ENCODE assay signal across 21 mouse cellular contexts in the genomic region with DNA sequence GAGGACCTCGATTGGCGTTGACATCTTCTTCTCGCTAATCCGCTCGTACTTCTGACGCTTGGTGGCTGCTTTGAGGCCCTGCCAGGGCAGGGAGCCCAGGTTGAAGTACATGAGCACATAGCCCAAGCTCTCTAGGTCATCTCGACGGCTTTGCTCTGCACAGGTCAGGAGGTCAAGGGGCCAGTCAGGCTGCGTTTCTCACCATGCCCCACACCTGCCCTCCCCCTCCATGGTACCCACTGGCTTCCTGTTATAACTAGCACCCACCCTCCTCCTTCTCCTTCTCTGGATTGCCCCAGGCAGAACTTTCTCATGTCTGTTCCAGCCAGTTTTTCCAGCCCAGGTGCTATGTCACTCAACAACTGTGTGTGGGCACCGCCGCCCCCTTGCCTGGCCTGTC. TPM values are rescaled to one million over a fixed set of nuclear protein-coding genes. Genes with fewer than 3 reads are reported as not detected.
DNase-seq lines count a peak whose midpoint lies in the region; ATAC-seq and TF ChIP-seq lines count a peak whose summit lies in the region.
"Had no signal": no experiment of that assay in that cellular context is flagged by ENCODE, and none has a peak within 500 bp of the region (broad histone marks: within the 10 kb centered on the region; RNA-seq: fewer than 3 reads in every experiment).

No protein-coding gene starts in this region.

- WGBS in lung, postnatal 0 days: 56% methylated on average over 11 of the region's 11 CpGs

- no peak overlapping the region for H3K27ac ChIP-seq in lung, postnatal 0 days (ENCODE audit: low read length)
- H3K27ac ChIP-seq: embryonic facial prominence, embryonic 12.5 days; hindbrain, embryonic 13.5 days; intestine, embryonic 15.5 days; liver, embryonic 13.5 days; midbrain, embryonic 13.5 days had no signal

- no peak for TF ChIP-seq CTCF in lung, postnatal 0 days (IDR thresholded peaks at IDR 0.05)

- no peaks in the 10 kb centered on the region for H3K4me1 ChIP-seq in lung, postnatal 0 days (ENCODE audit: insufficient read depth, low read depth, low read length)
- H3K4me1 ChIP-seq: embryonic facial prominence, embryonic 12.5 days; intestine, embryonic 15.5 days; midbrain, embryonic 13.5 days had no signal

- H3K27me3 ChIP-seq in lung, postnatal 0 days (replicated peaks; ENCODE audit: insufficient read depth, low read length): no peaks in the 10 kb centered on the region
- H3K27me3 ChIP-seq: CH12.LX; embryonic facial prominence, embryonic 12.5 days; hindbrain, embryonic 13.5 days; intestine, embryonic 15.5 days; liver, embryonic 13.5 days; midbrain, embryonic 13.5 days had no signal

- DNase-seq in heart, adult 11 months: peak; percentile 90
- no peak for DNase-seq in heart, postnatal 14 days
- peak; percentile 54 for DNase-seq in kidney, adult 18-20 months
- peak; percentile 71 for DNase-seq in kidney, postnatal 14 days
- peak; percentile 65 for DNase-seq in lung, postnatal 0 days (ENCODE audit: low spot score)
- no peak for DNase-seq in adrenal gland, adult 8-10 months
- DNase-seq in natural killer cell, adult 2 months (ENCODE audit: low spot score in 2 of 2): no peak
- DNase-seq in layer of hippocampus, adult 8-10 months (ENCODE audit: low spot score in 2 of 2): no peak
- DNase-seq: adrenal gland, adult 2 months; cerebellum, adult 11-12 months; cerebellum, postnatal 36 days; liver, embryonic 13.5 days; retina, postnatal 1 day; right cerebral cortex, postnatal 4 days; thymus, adult 2 months had no signal

- peaks cover 61% of the 10 kb centered on the region for H3K36me3 ChIP-seq in lung, postnatal 0 days (ENCODE audit: insufficient read depth, low read length)

- TF ChIP-seq EP300 in lung, postnatal 0 days (IDR thresholded peaks at IDR 0.05): no peak

- no peak overlapping the region for H3K4me3 ChIP-seq in lung, postnatal 0 days (ENCODE audit: low read depth, low read length)
- H3K4me3 ChIP-seq: embryonic facial prominence, embryonic 12.5 days; hindbrain, embryonic 13.5 days; intestine, embryonic 15.5 days; liver, embryonic 13.5 days; midbrain, embryonic 13.5 days; myocyte had no signal

- intact Hi-C loops in heart, postnatal 14 days (cut with DNase I): no loop called here

- H3K9ac ChIP-seq in lung, postnatal 0 days (replicated peaks; ENCODE audit: low read depth): no peak overlapping the region
- H3K9ac ChIP-seq: embryonic facial prominence, embryonic 12.5 days; hindbrain, embryonic 13.5 days; intestine, embryonic 15.5 days; liver, embryonic 13.5 days; midbrain, embryonic 13.5 days had no signal

- H3K9me3 ChIP-seq in lung, postnatal 0 days (ENCODE audit: low read length): no peaks in the 10 kb centered on the region
- H3K9me3 ChIP-seq: embryonic facial prominence, embryonic 12.5 days; hindbrain, embryonic 13.5 days; intestine, embryonic 15.5 days; liver, embryonic 13.5 days; midbrain, embryonic 13.5 days had no signal

- peak; percentile 77 for ATAC-seq in lung, postnatal 0 days
- ATAC-seq: intestine, embryonic 15.5 days; midbrain, embryonic 13.5 days had no signal

- H3K4me2 ChIP-seq in lung, postnatal 0 days (replicated peaks; ENCODE audit: low read depth, low read length): no peak overlapping the region
- H3K4me2 ChIP-seq: embryonic facial prominence, embryonic 12.5 days; hindbrain, embryonic 13.5 days; intestine, embryonic 15.5 days; liver, embryonic 13.5 days; midbrain, embryonic 13.5 days had no signal

RNA-seq across cellular contexts. Expression of a gene that starts 22.1 kb away (rescaled TPM):
- 10 to 100 TPM; 52.8 to 55.6 TPM for total RNA-seq in heart, postnatal 14 days (2021)
- 55.3 and 56.7 TPM in 2 replicates for polyA plus RNA-seq in lung, postnatal 0 days (2015; fragmentation: Nextera tagmentation; extraction: Ambion mirVana)
- 10 to 100 TPM; 39.1 to 76.8 (median 65.3) TPM for total RNA-seq in adrenal gland, adult 8-10 months (2022)
- 10 to 100 TPM; 52.5 to 66.5 (median 57.2) TPM for total RNA-seq in layer of hippocampus, adult 8-10 months (2022)

RNA-seq across cellular contexts. Expression of a gene that starts 29.9 kb away (rescaled TPM):
- total RNA-seq in heart, postnatal 14 days (2021): 10 to 100 TPM; 62.3 to 67.3 TPM
- polyA plus RNA-seq in lung, postnatal 0 days (2015; fragmentation: Nextera tagmentation; extraction: Ambion mirVana): 67.2 and 72.4 TPM in 2 replicates
- 100 to 1,000 TPM in 2 of 4 experiments, 10 to 100 TPM in 2; 80.4 to 126 (median 97.1) TPM for total RNA-seq in adrenal gland, adult 8-10 months (2022)
- total RNA-seq in layer of hippocampus, adult 8-10 months (2022): 100 to 1,000 TPM; 112 to 137 (median 123) TPM

Comparison
In these comparisons a context has a peak if more than half of its experiments do, and no peak if none do; other contexts are left out.
1. DNase-seq: peak in heart, adult 11 months (single experiment), kidney, adult 18-20 months (single experiment), kidney, postnatal 14 days (single experiment) and lung, postnatal 0 days (single experiment); none in heart, postnatal 14 days (0 of 2), adrenal gland, adult 8-10 months (single experiment), natural killer cell, adult 2 months (0 of 2) and layer of hippocampus, adult 8-10 months (0 of 2).